Comparison of ENCODE assay signal across 8 mouse cellular contexts in the genomic region with DNA sequence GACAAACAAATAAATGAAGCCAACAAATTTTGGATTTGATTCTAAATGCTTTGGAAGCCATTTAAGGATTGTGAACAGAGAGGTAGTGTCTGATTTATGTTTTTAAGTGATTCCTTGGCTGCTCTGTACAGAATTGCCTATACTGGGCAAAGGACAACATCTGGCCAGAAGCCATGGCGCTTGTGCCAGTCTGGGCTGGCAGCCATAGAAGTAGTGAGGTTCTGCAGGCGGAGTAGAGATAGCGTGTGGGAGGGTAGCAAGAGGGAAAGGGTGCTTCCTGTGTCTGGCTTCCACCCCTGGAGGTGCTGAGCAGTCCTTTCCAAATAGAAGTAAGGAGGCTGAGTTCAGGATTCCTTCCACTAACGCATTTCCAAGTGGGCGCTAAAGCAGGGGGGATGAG. TPM values are rescaled to one million over a fixed set of nuclear protein-coding genes. Genes with fewer than 3 reads are reported as not detected.
DNase-seq lines count a peak whose midpoint lies in the region; ATAC-seq and TF ChIP-seq lines count a peak whose summit lies in the region.

No protein-coding gene starts in this region.

- no peak for TF ChIP-seq EP300 in lung, postnatal 0 days (IDR thresholded peaks at IDR 0.05)

- peak; percentile 17 for DNase-seq in lung, postnatal 0 days (ENCODE audit: low spot score)
- no peak for DNase-seq in lung, postnatal 14 days
- DNase-seq in fat pad, adult 2 months (ENCODE audit: extremely low read depth, low read depth, low spot score) = peak; percentile 58
- DNase-seq in heart, postnatal 25 days (ENCODE audit: low spot score) = peak; percentile 22
- DNase-seq in cerebellum, adult 11 months = no peak
- DNase-seq in spleen, postnatal 4 days (ENCODE audit: low spot score in 2 of 2) = no peak
- no peak for DNase-seq in thymus, postnatal 0 days (ENCODE audit: low spot score)

- intact Hi-C loops in heart, postnatal 25 days (cut with DNase I) = loop anchor here (10.0 kb wide), 1 partner anchor 554 kb away; no protein-coding TSS in a partner anchor

- H3K9ac ChIP-seq in lung, postnatal 0 days (replicated peaks; ENCODE audit: low read depth) = no peak overlapping the region

- H3K36me3 ChIP-seq in lung, postnatal 0 days (ENCODE audit: insufficient read depth, low read length) = no peaks in the 10 kb centered on the region

- WGBS in lung, postnatal 0 days = 53% methylated on average over 5 of the region's 5 CpGs

- no peak overlapping the region for H3K27ac ChIP-seq in lung, postnatal 0 days (ENCODE audit: low read length)

- no peaks in the 10 kb centered on the region for H3K27me3 ChIP-seq in lung, postnatal 0 days (replicated peaks; ENCODE audit: insufficient read depth, low read length)

- TF ChIP-seq CTCF in lung, postnatal 0 days (IDR thresholded peaks at IDR 0.05) = no peak

- no peak overlapping the region for H3K4me2 ChIP-seq in lung, postnatal 0 days (replicated peaks; ENCODE audit: low read depth, low read length)

- H3K9me3 ChIP-seq in lung, postnatal 0 days (ENCODE audit: low read length) = no peaks in the 10 kb centered on the region

- no peak overlapping the region for H3K4me3 ChIP-seq in lung, postnatal 0 days (ENCODE audit: low read depth, low read length)

- H3K4me1 ChIP-seq in lung, postnatal 0 days (ENCODE audit: insufficient read depth, low read depth, low read length) = no peaks in the 10 kb centered on the region; the same call in 1 of the 2 replicates

- ATAC-seq in lung, postnatal 0 days = no peak
- peak; percentile 82 for ATAC-seq in megakaryocyte-erythroid progenitor cell, adult 5-6 weeks (replicated peaks; ENCODE audit: low FRiP score, low TSS enrichment, poor library complexity, severe bottlenecking)

RNA-seq across cellular contexts. Expression of gene Mtap, which starts 3.9 kb away (rescaled TPM):
- polyA plus RNA-seq in lung, postnatal 0 days (2015; fragmentation: Nextera tagmentation; extraction: Ambion mirVana) = 16.1 and 17.0 TPM in 2 replicates
- total RNA-seq in heart, postnatal 25 days (2021) = 10 to 100 TPM; 21.3 to 21.8 TPM
- total RNA-seq in megakaryocyte-erythroid progenitor cell, adult 5-6 weeks (2014; fragmentation: Nextera tagmentation) = 30.9 and 31.5 TPM in 2 replicates
- 50.6 and 58.4 TPM in 2 replicates for total RNA-seq in megakaryocyte-erythroid progenitor cell, adult 5-6 weeks (2017)
- 56.8 and 59.0 TPM in 2 replicates for polyA plus RNA-seq in thymus, postnatal 0 days (2015; fragmentation: Nextera tagmentation; extraction: Ambion mirVana)

Comparison
In these comparisons a context has a peak if more than half of its experiments do, and no peak if none do; other contexts are left out.
1. DNase-seq: peak in lung, postnatal 0 days (single experiment), fat pad, adult 2 months (single experiment) and heart, postnatal 25 days (single experiment); none in lung, postnatal 14 days (single experiment), cerebellum, adult 11 months (single experiment), spleen, postnatal 4 days (0 of 2) and thymus, postnatal 0 days (single experiment).